Mouse (Mus musculus) gastrocnemius, postnatal 4 days (tissue): Measurements from ENCODE around the gene Mcrip2. TPM values are rescaled to one million over a fixed set of nuclear protein-coding genes. Genes with fewer than 3 reads are reported as not detected.

Experiments
- DNase-seq, 2 experiments: peaks; one replicate each; pipeline ENCODE4 v3.0.0; 2021 to 2022; ENCODE audit warnings: low spot score in 2 of 2, mixed read lengths in 2 of 2
- microRNA-seq: library from miRNA; unstranded; fragments of <30 nt; microRNA quantifications from one replicate; pipeline ENCODE4 v1.2.0, GENCODE M21; 2021
- total RNA-seq, 2 experiments: library from RNA; stranded (reverse); gene quantifications; 2 replicates each; pipeline ENCODE4 v1.2.3; 2021

The Mcrip2 gene
- total RNA-seq, 2 experiments from 2014 or later = 46.1 to 48.6 TPM

DNA sequence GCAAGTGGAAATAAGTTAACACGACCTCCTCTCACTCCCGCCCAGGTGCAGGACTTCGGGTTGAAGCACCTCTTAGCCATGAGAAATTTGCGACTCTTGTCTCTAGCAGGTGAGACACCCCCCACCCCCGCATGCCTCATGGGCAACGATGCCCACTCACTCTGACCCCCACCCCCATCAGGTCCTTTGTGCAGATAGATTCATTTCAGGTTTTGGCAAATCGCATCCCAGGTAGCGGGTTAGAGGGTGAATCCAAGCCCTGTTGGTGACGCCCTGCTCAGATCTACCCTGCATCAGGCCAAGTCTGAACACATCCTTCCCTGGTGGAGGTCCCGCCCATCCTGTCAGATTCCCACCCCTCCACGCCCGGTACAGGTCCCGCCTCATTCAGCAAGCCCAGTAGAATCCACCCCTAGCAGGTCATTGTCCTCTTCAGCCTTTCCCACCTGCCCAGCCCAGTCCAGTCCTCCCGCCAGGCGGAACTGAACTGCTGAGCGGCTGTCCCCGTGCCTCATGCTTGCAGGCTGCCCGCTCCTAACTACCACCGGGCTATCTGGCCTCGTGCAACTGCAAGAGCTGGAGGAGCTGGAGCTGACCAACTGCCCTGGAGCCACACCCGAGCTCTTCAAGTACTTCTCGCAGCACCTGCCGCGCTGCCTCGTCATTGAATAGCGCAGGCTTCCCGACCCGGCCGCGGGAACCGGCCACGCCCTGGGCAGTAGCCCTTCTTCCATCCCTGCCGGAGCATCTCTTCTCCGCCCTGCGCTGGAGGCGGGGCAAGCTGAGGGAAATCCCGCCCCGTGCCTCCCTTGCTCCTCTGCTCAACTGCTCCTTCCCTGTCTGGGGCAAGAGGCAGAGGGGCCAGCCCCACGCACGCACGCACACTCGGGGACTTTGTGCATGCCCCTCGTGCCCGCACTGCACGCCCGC lies 49.4 kb downstream of the Mcrip2 start:
- no peak for DNase-seq

DNA sequence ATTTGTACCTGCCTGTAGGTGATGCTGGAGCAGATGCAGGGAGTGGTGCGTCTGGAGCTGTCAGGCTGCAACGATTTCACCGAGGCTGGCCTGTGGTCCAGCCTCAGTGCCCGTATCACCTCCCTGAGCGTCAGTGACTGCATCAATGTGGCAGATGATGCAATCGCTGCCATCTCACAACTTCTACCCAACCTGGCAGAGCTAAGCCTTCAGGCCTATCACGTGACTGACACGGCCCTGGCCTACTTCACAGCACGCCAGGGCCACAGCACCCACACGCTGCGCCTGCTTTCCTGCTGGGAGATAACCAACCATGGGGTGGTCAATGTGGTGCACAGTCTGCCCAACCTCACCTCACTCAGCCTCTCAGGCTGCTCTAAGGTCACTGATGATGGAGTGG lies 50.9 kb downstream of the Mcrip2 start:
- DNase-seq = no peak

Small RNA genes lying within 50 kb of the gene (microRNA-seq; reads per million reads assigned to microRNA genes)
- gene Mir3082 = 1.5 reads per million

Other genes with a start within 250 kb of the Mcrip2 start
- not detected for gene Gng13, start 151.6 kb downstream of the Mcrip2 start, total RNA-seq
- 1 to 10 TPM; 7.7 to 8.6 TPM for gene Chtf18, start 141.3 kb downstream of the Mcrip2 start, total RNA-seq
- 1 to 10 TPM; 7.9 to 8.1 TPM for gene Rpusd1, start 141.1 kb downstream of the Mcrip2 start, total RNA-seq
- gene Mslnl, start 132.7 kb downstream of the Mcrip2 start, total RNA-seq = not detected
- gene Msln, start 114.4 kb downstream of the Mcrip2 start, total RNA-seq = under 1 TPM; 0.44 to 0.49 TPM
- 10 to 100 TPM; 29.0 to 31.3 TPM for gene Narfl, start 95.0 kb downstream of the Mcrip2 start, total RNA-seq
- gene Haghl, start 83.1 kb downstream of the Mcrip2 start, total RNA-seq = 10 to 100 TPM; 31.3 to 32.5 TPM
- gene Ccdc78, start 82.2 kb downstream of the Mcrip2 start, total RNA-seq = not detected
- 10 to 100 TPM; 45.6 to 45.8 TPM for gene Fam173a, start 75.9 kb downstream of the Mcrip2 start, total RNA-seq
- under 1 TPM in 1 of 2 experiments, not detected in 1; 0.75 TPM for gene AC134908.4, start 73.1 kb downstream of the Mcrip2 start, total RNA-seq
- 10 to 100 TPM; 46.3 to 51.6 TPM for gene Metrn, start 71.6 kb downstream of the Mcrip2 start, total RNA-seq
- 1 to 10 TPM; 1.4 to 2.0 TPM for gene Fbxl16, start 59.7 kb downstream of the Mcrip2 start, total RNA-seq
- 10 to 100 TPM; 12.2 to 13.7 TPM for gene Wdr24, start 45.1 kb downstream of the Mcrip2 start, total RNA-seq
- 10 to 100 TPM; 31.6 to 32.4 TPM for gene Jmjd8, start 39.9 kb downstream of the Mcrip2 start, total RNA-seq
- 100 to 1,000 TPM; 116 to 134 TPM for gene Stub1, start 35.4 kb downstream of the Mcrip2 start, total RNA-seq
- 1 to 10 TPM; 7.6 to 10.0 TPM for gene Rhbdl1, start 31.5 kb downstream of the Mcrip2 start, total RNA-seq
- 1 to 10 TPM; 5.4 to 7.6 TPM for gene Gm20683, start 27.0 kb downstream of the Mcrip2 start, total RNA-seq
- gene Rhot2, start 23.9 kb downstream of the Mcrip2 start, total RNA-seq = 10 to 100 TPM; 34.9 to 41.5 TPM
- 10 to 100 TPM; 11.7 to 12.0 TPM for gene Wdr90, start 7.3 kb downstream of the Mcrip2 start, total RNA-seq
- gene Mettl26, start 6.3 kb upstream of the Mcrip2 start, total RNA-seq = 10 to 100 TPM; 20.0 to 21.3 TPM
- gene Wfikkn1, start 12.1 kb upstream of the Mcrip2 start, total RNA-seq = 1 to 10 TPM in 1 of 2 experiments, under 1 TPM in 1; 0.88 to 1.4 TPM
- gene Rab40c, start 51.0 kb upstream of the Mcrip2 start, total RNA-seq = 10 to 100 TPM; 15.1 to 17.2 TPM
- 10 to 100 TPM; 46.7 to 50.8 TPM for gene Pigq, start 76.2 kb upstream of the Mcrip2 start, total RNA-seq
- not detected for gene Nhlrc4, start 76.2 kb upstream of the Mcrip2 start, total RNA-seq
- not detected for gene A930017K11Rik, start 83.8 kb upstream of the Mcrip2 start, total RNA-seq
- 10 to 100 TPM; 14.2 to 14.5 TPM for gene Capn15, start 117.0 kb upstream of the Mcrip2 start, total RNA-seq
- 10 to 100 TPM; 36.8 to 41.4 TPM for gene Rab11fip3, start 200.8 kb upstream of the Mcrip2 start, total RNA-seq
- 10 to 100 TPM in 1 of 2 experiments, 1 to 10 TPM in 1; 9.2 to 12.9 TPM for gene Decr2, start 221.6 kb upstream of the Mcrip2 start, total RNA-seq
- gene Nme4, start 226.8 kb upstream of the Mcrip2 start, total RNA-seq = 10 to 100 TPM; 13.5 to 18.3 TPM
- gene Tmem8, start 244.5 kb upstream of the Mcrip2 start, total RNA-seq = 1 to 10 TPM; 3.0 to 4.5 TPM